Mouse (Mus musculus) right cerebral cortex, postnatal 25 days (tissue): ENCODE data around the gene Vegfc.

Source experiments
- DNase-seq: peaks from one replicate; pipeline ENCODE4 v3.0.0; 2022

The Vegfc gene

DNA sequence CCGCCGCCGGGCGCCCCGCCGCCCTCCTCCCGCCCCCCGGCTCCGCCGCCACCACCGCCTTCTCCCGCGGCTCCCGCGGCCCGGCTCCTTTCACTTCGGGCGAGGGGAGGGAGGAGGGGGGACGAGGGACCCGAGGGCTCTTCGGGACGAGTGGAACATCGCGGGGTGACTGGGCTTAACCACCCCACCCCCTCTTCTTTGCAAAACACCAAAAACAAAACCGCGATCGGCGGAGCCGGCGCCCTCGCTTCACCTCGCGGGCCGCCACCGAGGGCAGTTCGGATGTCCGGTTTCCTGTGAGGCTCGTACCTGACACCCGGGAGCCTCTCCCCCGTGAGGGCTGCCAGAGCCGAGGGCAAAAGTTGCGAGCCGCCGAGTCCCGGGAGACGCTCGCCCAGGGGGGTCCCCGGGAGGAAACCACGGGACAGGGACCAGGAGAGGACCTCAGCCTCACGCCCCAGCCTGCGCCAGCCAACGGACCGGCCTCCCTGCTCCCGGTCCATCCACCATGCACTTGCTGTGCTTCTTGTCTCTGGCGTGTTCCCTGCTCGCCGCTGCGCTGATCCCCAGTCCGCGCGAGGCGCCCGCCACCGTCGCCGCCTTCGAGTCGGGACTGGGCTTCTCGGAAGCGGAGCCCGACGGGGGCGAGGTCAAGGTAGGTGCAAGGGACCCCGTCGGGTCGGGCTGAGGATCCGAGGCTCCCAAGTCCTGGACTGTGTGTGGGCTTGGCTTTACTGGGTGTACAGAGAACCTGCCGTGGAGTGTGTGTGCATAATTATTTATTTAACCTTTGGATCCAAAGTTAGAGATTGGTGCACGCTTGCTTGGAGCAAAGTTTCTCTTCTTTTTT, at the start of gene Vegfc:
Gene Vegfc, plus strand, starts transcription at position 336 of the 850 bp plus-strand sequence.
- peak; percentile 50 for DNase-seq

DNA sequence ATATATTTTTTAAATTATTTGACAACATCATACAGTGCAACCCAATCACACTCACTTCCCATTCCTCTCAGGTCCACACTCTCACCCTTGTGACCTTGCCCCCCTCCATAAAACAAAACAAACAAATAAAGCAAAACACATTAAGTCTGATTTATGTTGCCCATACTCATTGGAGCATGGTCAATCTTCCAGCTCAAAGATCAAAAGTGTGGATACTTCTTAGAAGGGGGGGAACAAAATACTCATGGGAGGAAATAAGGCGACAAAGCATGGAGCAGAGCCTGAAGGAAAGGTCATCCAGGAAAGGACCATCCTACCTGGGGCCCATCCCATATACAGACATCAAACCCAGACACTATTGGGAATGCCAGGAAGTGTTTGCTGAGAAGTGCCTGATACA, 42.8 kb upstream of the Vegfc start:
- no peak for DNase-seq

- no peak for DNase-seq
Observed at GRCm38 (mm10) chr8:54042601-54043000, 34.8 kb upstream of the Vegfc start.

- no peak for DNase-seq
Observed at GRCm38 (mm10) chr8:54043468-54043867, 33.9 kb upstream of the Vegfc start.

DNA sequence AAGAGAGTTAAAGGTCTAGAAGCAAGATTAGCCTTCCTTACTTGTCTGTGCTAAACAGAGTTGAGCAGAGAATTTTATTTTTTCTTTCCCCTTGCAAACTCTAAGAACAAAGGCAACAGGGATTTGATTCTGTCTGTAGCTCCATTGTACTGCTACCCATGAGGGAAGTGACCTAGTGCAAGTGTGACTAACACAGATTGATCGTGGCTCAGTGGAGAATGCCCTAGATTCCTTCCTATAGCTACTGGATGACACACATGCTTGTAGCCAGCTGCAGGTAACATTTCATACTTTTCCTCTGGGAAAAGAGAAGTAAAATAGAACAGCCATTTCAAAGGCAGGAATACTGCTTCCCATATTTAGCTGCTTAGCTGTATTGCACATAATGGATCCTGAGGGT, 24.2 kb upstream of the Vegfc start:
- DNase-seq: no peak

GRCm38 (mm10) chr8:54065492-54065891, 11.9 kb upstream of the Vegfc start:
- DNase-seq: no peak

DNA sequence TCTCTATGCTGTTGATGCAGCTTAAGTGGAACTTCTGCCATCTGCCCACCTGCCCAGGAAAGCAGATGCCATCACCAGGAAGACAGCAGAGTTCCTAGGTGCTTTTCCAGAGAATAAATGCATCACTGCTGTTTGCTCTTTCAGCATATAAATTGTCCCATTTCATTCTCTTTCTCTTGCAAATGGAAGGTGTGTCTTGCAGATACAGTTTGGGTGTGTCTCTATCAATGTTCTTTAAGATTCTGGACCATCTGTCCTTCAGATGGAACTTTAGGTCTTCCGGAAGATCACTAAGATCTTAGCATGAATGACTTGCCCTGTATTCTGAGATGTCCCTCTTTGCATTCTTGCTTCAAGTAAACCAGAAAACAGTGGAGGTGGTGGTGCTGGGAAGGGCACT, 1.1 kb upstream of the Vegfc start:
- DNase-seq: no peak

GRCm38 (mm10) chr8:54076791-54077270, 575 bp upstream of the Vegfc start:
- DNase-seq: peak; percentile 46

DNA sequence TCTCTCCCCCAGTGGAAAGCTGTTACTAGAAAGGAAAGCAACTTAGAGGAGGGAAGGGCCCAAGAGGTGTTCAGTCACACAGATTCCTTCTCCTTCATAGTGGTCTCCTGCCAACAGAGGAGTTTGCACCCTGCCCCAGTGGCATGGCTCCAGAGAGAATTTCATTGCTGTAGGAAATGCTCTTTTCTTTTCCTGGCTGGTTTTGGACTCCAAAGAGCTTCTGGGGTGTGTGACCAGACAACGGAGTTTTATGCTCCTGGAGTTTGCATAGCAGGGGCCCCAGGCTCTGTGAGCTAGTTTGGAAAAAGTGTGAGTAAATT, 675 bp downstream of the Vegfc start:
- DNase-seq: no peak

GRCm38 (mm10) chr8:54079001-54079400, 1.6 kb downstream of the Vegfc start:
- DNase-seq: no peak

DNA sequence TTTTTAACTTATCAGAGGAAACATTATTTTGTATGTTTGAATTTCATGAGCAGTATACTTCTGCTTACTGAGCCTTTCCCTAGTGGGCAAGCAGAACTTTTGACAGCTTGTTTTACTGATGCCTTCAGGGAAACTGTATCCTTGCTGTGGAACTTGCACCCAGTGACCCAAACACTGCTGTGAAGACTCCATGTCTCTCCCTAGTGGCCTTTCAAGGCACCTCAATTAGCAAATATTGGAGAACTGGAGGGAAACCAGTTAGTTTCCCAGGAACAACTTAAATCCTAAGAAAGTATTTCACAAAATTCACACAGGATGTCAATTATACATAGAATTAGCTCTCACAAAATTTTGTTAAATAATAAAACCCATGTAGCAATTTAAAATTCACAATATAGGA, 2.2 kb downstream of the Vegfc start:
- DNase-seq: no peak

DNA sequence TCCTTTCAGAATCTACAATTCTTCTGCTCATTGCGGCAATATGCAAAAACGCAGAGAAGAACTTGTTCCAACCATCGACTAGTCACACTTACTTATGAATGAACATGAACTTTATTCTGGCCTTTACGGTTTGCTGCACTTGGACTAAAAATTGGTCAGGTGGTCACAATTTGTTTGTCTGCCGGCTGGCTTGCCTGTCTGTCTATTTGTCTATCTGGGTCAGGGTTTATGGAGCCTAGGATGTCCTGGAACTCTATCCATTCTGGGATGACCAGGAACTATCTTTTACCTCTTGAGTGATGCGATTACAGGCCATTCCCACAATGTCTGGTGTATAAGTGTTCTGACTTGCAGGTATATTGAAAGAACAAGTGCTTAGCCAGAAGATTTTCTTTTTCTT, 8.5 kb downstream of the Vegfc start:
- DNase-seq: no peak

- no peak for DNase-seq
Observed at GRCm38 (mm10) chr8:54087114-54087513, 9.7 kb downstream of the Vegfc start.

DNA sequence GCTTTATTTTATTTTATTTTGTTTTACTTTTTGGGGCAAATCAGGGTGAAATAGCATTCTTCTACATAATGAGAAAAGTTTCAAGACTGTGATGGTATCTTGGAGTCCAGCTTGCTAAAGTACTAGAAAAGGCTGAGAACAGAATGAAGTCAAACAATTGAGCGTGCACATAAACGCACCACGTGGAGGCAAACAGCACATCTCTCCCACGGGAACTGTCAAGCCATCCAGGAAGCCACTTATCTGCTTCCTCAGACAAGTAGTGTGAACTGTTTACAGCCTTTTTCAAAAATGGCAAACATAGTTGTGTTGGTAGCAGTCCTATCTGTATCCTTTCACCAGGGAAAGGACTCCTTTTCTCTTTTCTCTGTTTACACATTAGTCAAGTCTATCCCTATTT, 11.8 kb downstream of the Vegfc start:
- DNase-seq: no peak

DNA sequence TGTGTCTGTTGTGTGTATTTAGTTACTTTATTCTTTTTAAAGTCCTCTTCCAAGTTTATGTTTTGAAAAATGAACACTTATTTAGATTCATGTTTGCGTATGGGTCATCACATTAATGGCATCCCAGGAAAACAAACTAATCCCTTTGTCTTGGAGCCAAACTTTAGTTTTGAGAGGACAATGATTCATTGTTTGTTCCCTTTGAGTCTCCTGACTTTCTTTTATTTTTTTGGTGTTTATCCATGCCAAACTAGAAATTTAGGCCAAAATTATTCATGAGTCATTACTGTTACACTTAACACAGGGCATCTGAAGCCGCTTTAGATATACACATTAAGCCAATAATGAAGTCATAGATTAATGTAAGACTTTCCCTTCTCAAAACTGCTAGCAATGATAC, 12.5 kb downstream of the Vegfc start:
- no peak for DNase-seq

GRCm38 (mm10) chr8:54100058-54100457, 22.7 kb downstream of the Vegfc start:
- no peak for DNase-seq

DNA sequence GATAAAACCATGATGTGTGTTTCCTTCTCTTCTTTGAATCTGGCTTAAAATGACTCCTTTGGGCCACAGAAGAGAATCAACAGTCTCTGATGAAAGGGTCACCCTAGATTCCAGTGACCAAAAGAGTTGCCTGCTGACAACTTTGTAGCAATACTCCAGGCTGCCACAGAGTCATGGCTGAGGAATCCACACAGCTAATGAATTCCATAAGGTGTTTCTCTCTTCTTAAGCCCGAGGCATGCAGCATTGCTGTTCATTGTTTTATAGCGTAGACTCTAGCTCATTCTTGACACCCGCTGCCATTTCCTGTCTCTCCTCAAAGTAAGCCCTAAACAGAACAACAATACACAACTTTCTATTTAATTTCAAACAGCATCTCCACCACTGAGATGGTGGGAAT, 37.2 kb downstream of the Vegfc start:
- DNase-seq: no peak

DNA sequence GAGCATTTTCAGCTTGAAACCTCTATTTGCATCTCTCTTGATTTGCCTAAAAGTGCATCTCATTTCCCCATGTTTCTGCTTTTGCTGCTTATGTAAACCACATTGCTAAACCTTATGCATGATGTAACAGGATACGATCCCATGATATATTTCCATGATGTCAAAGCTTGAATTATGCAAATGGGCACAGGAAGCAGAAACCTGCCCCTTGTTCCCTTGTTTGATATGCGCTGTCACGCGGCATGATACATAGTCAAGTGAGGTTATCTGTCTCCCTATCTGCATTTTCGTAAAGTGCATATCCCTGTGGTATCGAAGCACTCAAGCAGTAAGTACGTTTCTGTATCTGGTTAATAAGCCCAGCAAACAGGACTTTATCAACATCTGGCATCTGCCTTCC, 42.7 kb downstream of the Vegfc start:
- no peak for DNase-seq

GRCm38 (mm10) chr8:54121942-54122341, 44.5 kb downstream of the Vegfc start:
- no peak for DNase-seq

GRCm38 (mm10) chr8:54122345-54122744, 44.9 kb downstream of the Vegfc start:
- DNase-seq: no peak

GRCm38 (mm10) chr8:54130558-54130957, 53.2 kb downstream of the Vegfc start:
- no peak for DNase-seq

DNA sequence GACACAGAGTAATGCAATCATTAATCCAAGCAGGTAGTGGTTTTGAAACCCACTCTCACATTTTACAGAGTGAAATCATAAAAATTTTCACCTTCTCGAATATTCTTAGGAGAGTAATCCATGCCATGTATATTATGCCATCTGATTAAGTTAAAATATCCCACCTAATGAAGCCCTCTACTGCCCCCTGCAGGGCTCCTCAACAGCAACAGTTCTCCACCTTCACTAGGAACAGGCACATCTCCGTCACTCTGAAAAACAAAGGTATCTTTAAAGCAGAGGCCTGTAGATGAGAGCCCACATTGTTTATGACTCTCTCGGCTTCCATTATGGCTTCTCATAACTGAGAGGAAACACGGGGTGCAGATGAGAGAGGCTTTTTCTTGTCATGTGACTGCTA, 75.8 kb downstream of the Vegfc start:
- DNase-seq: no peak

GRCm38 (mm10) chr8:54163505-54163904, 86.1 kb downstream of the Vegfc start:
- DNase-seq: no peak

- no peak for DNase-seq
Observed at GRCm38 (mm10) chr8:54185336-54185735, 107.9 kb downstream of the Vegfc start.

- no peak for DNase-seq
Observed at GRCm38 (mm10) chr8:54185927-54186326, 108.5 kb downstream of the Vegfc start.
